Mouse (Mus musculus) frontal cortex, postnatal 10 days (tissue): ENCODE results near the gene Celf6.
A peak's percentile ranks its signal among the peaks of the same experiment; 100 is the strongest.

ENCODE experiments used
- DNase-seq, 2 experiments: peaks; one replicate each; pipeline ENCODE4 v3.0.0; 2022; ENCODE audit warnings: low spot score in 2 of 2, mixed read lengths in 1 of 2

Celf6 gene

DNA sequence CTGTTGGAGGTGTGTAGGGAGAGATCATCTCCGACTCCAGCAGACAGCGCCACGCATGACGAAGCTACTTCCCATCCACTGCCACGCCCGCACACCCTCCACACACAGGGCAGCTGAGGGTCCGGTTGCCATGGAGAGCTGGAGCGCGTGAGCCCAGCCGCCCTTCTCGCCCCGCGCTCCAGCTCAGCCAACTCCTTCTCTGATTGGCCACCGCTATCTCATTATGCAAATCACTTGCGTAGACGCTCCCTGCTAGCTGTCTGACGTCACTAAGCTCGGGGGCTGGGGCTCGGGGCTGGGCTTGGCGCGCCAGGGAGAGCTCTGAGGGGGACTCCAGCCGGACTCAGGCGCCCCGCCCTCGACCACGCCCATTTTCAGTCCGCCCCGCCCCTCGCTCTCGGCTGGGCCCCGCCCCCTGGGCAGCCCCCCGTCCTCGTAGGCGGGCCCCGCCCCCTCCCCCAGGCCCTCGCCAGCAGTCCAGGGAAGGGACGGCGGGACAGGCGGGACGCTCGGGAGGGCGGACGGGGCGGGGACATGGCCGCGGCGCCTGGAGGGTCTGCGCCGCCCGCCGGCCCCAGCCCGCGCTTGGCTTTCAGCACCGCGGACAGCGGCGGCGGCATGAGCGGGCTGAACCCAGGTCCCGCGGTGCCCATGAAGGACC lies at the start of gene Celf6:
Gene Celf6, plus strand, starts transcription at position 74 of the 661 bp plus-strand sequence.
- peak; percentile 93 for DNase-seq

DNA sequence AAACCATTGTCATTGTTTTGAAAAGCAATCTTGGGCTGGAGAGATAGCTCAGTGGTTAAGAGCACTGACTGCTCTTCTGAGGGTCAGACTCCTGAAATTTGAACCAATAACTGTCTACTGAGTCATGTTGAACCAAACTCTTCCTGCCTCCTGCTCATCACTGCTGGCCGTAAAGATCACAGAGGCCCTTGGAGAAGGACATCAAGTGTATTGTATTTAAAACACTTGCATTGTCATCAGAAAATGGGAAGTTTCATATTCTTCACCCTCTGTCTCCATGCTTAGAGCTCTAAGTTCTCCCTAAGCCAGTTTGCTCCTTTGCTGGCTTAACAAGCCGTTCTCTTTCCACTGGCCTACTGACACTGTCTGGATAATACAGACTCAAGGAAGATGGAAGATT lies 49.4 kb upstream of the Celf6 start:
- no peak for DNase-seq

DNA sequence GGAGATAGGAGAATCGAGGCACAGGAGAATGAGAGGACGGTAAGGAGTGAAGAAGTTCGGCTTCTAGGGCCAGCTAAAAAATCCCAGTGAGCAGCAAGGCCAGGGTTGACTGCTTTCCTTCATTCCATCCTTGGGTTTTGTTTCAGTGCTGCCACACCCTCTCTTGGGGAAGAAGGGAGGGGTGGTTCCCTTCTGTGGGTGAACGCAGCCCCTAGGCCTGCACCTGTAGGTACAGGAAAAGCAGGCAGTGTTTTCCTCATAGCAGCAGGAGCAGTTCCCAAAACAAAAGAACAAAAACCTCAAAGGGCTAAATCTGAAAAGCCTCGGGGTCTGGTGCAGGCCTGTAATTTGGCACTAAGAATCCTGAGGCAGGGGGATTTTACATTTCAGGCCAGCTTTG lies 46.1 kb upstream of the Celf6 start:
- DNase-seq, result no peak

DNA sequence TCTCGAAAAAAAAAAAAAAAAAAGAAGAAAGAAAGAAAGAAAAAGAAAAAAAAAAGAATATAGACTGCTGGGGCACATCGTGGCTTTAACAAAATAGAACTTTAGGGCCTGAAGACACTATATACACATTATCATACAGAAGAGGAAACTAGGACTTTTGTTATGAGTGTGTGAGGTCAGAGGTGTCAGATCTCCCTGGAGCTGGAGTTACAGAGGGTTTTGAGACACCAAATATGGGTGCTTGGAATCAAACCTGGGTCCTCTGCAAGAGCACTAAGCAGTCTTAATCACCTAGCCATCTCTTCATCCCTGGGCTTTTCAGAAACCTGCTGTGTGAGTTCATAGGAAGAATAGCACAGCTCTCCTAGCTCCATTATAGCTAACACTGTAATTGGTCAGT lies 44.3 kb upstream of the Celf6 start:
- no peak for DNase-seq

DNA sequence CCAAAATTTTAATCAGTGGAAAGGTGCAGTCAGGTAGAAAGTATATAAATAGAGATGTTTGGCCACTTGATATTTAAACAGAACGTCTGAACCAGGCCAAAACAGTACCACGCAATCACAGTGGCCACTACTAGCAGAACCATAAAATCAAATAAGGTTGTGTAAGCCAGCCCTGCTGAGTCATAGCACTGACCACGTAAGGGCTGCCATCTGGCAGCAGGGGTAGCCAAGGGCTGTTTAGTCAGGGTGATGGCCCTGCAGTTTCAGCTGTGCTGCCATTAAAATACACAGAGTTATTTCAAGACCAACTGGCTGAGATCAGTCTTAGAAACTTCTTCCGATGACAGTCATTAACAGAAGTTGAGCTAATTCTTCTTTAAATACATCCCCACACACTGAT lies 43.8 kb upstream of the Celf6 start:
- DNase-seq, result no peak

DNA sequence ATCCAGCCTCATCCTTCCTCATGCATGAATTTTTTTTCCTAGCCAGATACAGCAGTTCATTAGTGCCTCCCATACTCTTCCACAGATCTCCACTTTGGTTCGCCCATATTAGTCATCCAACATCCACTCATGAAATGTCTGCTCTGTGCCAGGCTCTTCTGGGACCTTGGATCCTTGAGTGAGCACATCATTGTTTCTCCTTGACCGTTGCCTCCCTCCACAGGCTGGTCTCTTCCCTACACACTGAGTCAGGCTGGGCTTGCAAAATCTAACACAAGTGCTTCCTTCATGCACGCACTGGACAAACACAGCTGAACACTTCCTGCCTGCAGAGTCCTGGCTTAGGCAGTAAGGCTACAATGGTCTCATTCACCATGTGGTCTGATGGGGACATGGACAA lies 40.1 kb upstream of the Celf6 start:
- no peak for DNase-seq

DNA sequence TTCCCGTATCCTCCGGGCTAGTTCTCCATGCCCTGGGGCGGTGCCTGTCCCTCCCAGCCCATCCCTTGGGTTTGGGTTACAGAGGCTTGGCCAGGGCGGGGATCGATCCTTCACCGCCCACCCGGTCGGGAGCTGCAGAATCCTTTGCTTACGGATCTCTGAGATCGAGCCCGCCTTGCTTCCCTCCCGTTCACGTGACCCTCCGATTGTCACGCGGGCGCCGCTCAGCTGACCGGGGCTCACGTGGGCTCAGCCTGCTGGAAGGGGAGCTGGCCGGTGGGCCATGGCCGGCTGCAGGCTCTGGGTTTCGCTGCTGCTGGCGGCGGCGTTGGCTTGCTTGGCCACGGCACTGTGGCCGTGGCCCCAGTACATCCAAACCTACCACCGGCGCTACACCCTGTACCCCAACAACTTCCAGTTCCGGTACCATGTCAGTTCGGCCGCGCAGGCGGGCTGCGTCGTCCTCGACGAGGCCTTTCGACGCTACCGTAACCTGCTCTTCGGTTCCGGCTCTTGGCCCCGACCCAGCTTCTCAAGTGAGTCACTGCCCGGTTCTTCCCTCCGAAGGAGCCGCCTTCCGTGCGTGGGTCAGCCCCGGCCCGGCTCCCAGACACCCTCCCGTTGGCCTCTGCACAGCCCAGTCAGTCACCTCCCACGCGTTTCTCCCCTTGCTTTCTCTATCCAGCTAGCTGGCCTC lies 38.1 kb upstream of the Celf6 start, which contains the start of the genes Hexa and Tmem202:
Gene Hexa, plus strand, starts transcription at position 100 of the 697 bp plus-strand sequence.
Gene Tmem202, minus strand, starts transcription at position 407 of the 697 bp plus-strand sequence.
- DNase-seq, result peak; percentile 62 to 80

DNA sequence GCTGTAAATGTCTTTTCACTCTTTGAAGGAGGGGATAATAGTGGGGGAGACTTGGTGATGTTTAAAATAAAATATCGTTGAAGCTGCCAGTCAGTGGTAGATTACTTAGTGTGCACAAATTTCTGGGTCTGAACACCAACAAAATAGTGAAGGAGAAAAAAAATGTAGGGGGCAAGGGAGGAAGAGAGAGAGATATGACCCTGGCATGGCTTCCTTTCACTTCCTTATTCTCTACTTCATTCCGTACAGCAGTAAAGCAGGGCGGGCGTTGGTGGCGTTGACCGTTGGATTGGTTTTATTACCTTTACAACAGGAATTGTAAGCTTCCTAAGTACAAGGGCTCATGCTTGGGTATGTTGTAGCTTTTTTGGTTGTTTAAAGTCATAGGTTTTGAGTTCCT lies 36.1 kb upstream of the Celf6 start:
- no peak for DNase-seq

DNA sequence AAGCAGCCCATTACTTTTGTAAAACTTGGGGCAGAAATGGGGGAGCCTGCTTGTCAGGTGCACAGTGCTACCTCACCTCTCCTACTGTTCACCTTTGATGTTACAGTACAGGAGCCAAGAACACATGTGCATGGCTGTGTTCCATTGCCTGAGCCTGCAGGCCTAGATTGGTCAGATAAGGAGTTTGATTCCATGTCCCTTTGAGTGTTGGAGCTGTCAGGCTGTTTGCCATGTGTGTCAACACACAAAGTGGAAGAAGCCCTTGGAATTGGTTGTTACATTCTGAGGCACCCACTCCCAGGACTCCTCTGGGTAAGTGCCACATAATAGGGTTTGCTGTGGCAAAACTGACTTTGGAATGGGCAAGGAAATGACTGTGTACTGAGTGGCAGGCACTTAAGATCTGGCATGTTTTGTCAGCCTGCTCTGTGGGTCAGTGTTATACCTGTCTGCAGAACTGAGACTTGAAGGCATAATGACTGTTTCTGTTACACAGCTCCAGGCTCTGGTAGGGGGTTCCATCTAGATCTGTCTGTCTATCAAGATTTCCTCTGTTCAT lies 34.9 kb upstream of the Celf6 start:
- DNase-seq, result no peak

DNA sequence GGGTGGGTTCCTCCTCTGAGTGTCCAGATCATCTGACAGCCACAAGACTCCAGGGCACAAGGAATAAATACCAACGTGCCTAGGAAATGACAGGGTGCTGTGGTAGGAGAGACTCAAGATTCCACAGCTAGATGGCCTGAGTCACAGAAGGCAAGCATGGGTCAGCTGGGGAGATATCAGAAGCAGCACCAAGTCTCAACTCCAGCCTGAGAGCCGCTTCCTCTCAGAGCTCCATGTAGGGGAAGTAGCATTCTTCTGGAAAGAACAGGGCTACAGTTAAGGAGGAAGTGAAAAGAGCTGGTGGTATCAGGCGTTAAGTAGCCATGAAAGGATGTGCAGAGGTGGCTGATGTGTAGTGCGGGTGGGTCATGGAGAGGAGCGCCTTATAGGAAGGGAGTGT lies 33.0 kb upstream of the Celf6 start:
- DNase-seq, result no peak

DNA sequence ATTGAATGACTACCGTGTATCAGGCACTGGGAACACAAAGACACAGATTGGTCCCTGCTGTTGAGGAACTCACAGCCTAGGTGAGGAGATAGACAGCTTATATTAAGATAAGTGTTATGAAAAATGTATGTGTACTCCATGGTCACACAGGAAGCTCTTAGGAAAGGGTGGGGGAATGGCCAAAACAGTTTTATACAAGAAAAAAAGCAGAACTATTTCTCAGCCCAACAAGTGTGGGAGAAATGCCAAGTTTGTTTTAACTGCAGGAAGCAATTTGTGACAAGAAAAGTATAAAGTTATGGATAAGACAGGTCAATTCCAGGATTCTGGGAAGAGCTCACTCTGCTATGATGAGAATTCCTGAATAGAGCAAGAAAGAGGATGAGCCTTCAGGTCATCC lies 29.8 kb upstream of the Celf6 start:
- DNase-seq, result no peak

DNA sequence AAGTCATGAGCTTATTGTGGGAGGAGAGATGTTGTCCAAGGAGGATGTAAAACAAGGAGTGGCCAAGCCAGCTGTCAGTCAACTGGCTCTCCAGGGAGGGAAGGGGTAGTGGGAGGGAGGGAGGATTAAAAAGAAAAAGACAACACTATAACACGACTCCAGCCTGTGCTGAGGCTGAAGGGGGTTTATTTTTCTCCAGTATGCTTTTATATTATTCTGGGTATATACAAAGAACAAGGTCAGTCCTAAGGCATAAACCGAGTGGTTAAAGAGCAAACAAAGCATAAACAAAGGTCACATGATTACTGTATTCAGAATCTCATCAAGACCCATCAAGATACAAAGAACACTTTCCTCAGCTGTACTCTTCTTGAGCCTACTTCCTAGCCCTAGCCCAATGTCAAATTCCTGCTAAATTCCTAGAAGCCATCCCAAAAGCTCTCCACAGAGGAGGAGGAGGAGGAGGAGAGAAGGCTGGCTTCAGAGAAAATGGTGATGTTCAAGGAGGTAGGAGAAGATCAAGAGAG lies 28.7 kb upstream of the Celf6 start:
- no peak for DNase-seq

DNA sequence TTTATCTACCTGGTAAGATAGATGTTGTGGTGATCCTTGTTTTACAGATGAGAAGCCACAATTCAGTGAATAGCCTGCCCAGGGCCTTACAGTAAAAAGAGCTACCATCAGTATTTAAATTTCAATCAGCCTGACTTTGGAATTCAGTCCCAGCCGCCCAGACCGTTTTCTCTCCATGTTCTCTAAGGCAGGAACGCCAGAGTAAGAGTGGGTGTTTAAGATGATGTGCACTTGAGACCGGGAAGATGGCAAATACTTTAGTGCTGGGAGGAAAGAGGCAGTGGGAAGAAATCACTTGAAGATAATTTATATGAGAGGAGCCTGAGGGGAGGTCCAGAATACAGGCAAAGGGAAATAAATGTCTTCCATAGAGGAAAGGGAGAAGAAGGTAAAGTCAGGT lies 27.6 kb upstream of the Celf6 start:
- no peak for DNase-seq

DNA sequence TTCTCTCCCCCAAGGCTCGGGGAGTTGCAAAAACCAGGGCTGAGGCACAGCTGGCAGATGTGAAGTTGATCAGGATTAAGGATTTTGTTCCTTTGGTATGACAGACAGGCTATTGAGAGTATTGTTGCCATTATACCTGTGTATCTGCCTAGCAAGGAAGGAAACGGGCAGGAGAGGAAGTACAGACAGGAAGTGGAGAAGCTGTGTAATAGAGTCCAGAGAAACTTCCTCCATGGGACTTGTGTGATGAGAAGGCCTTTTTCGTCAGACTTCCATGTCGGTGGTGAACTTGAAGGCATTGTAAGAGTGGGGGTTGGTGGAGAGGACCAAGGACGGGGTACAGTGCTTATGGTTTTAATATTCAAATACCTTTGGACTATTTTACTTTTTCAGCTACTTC lies 26.7 kb upstream of the Celf6 start:
- DNase-seq, result no peak

DNA sequence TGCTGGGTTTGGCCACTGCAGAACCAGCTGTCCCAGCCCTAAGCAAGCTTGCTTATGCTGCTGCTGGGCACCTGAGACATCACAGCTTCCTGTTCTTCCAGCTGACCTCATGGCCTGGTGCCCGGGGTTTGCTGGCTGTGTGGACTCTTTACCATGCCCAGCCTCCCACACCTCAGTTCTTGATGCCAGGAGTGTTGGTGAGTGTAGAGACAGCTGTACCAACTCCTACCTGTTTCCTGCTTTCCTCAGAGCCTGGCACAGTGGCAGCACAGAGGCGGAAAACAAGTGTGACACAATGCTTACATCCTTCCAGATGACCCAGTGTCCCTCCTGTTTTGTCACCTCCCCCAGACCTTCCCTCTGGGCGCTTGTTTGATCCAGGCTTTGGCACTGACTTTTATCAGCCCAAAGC lies 26.1 kb upstream of the Celf6 start:
- DNase-seq, result no peak

DNA sequence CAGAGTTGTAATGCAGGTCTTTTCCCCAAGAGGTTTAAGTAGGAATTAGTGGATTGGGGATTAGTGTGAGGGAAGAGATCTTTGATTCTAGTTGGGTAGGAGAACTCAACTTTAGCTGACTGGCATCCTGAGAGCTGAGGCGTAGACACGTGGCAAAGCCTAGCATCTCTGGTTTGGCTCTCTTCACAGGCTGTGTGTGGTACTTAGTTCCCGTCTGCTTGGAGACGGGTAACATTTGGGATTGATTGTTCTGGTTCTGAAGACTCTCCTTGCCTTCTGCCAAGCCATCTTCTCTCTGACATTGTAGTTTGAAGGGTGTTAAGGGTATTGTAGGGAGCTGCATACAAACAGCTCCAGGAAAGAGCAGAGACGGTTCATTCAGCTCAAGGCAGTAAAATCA lies 25.1 kb upstream of the Celf6 start:
- no peak for DNase-seq

DNA sequence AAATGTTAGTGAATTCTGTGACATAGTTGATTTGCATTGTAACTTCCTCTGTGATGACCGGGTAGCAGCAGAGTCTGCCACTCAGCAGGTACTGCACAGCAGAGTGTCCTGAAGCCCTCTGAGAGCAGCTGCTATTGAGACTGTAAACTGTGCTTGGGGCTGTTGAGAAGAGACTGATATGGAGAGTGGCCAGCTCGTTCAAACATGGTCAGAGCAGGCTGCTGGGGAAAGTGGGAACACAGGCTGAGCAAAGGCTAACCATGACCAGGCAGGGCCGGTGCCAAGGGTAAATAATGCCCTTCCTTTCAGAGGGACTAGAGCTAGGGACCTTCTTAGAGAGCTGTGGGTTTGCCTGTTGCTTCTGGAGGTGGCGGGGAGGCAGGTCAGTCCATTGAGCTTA lies 24.0 kb upstream of the Celf6 start:
- no peak for DNase-seq

DNA sequence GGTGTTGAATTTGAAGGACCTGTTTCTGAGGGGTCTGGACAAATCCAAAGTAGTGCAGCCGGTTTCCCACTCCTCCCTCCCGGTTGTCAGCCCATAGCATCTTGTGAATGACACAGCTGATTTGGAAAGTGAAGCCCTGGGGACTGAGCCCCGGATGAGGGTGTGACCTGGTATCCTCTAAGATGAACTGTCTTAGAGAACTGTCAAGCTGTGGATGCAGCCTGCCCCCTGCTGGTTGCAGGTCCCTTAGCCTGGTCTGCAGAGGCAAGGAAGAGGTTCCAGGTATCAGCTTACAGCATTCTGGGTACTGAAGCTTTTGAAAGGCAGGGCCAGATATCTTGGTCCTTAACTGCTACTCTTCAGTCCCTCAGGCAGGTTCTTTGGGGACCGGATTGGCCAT lies 12.1 kb upstream of the Celf6 start:
- DNase-seq, result peak; percentile 48 to 65

DNA sequence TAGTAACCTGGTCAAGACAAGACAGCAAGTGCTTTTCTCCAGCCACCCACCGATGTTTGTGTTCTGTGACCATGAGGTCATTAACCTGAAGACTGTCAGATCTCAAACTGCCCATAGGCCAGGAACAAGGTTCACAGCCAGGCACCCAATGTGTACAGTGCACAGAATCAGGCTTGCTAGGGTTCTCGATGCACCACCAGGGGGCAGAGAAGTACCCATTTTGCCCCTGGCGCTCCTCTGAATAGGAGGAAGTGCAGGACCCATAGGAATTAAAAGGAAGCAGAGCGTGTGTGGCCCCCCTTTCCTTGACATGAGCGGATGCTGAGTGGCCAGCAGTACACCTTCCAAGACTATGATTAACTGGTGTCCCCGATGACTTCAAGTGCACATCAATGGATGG lies 10.6 kb upstream of the Celf6 start:
- peak in 1 of 2 experiments; percentile 61 for DNase-seq

DNA sequence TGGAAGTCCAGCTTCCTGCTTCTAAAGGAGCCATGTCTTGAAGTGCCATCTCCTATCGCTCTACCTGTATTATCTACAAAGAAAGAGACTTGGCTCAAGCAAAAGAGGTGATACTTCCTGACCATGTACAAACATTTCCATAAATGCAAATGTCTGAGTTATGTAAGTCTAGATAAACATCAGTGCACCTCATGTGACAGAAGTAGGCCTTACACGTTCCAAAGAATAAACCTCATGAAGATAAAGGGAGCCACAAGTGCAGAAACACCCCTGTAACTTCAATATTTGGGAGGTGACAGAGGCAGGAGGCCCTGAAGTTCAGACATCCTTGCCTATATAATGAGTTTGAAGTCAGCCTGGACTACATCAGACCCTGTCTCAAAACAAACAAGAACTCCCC lies 5.9 kb upstream of the Celf6 start:
- DNase-seq, result no peak

DNA sequence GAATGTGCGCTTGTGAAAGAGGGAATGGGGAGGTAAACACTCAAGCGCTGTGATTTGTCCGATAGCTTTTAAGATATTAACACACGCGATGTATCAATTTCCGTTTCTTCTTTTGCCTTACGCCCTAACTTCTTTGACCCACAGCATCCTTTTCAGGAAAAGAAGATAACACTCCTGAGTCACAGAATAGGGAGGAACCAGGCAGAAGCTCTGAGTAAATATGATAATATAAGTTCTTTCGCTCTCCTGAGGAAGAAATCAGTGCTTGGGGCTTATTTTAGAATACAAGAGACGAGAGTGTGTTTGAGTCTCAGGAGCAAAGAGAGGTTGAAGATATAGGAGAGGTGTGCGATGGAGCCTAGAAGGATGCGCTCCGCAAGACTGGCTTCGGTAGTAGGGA lies 316 bp upstream of the Celf6 start:
- no peak for DNase-seq

DNA sequence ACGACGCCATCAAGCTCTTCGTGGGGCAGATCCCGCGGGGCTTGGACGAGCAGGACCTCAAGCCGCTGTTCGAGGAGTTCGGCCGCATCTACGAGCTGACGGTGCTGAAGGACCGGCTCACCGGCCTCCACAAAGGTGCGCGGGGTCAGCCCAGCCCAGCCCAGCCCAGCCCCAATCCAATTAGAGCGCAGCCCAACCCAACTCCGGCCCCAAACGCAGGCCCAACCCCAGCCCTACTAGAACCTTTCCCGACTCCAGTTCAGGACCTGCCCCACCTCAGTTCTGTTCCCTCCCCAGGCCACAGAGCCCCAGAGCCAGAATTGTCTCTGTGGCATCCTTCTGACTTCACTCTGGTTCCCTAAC lies 769 bp downstream of the Celf6 start:
- DNase-seq, result no peak

DNA sequence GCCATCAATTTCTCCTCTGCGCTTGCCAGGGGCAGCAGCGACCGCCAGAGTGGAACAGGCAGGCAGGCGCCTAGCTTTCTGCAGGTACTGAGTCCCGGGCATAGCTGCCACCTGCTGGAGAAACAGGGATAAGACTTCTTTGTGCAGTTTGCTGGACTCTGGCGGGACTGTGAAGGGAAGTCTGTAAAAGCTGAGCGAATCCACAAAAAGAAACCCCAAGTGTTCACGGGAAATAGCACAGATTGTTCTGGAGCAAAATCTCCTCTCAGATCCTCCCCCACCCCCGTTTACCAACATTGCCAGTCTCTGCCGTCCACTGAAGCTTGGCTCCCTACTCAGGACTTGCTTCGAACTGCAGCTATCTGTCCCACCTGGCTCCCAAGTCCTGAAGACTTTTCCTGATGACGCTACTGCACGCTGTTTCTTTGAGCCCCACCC lies 7.2 kb downstream of the Celf6 start:
- DNase-seq, result peak; percentile 64 to 81
